ENCODE assay signal across 11 mouse cellular contexts in the genomic region with DNA sequence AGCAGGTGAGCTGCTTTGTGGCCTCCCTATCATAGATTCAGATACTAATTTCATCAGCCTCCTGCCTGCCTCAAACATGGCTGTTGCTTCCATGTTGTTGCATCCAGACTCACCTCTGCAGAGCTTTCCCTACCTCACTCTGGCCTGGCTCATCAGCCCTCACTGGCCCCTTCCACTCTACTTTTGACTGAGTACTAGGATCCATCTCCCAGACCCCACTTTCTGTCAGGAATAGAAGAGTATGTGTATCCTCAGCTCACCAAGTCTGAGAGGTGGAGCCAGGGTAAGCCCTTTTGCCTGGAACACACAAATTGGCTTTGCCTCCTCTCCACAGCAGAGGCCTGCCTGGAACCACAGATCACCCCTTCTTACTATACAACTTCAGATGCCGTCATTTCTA. TPM values are rescaled to one million over a fixed set of nuclear protein-coding genes. Genes with fewer than 3 reads are reported as not detected.
DNase-seq lines count a peak whose midpoint lies in the region; ATAC-seq lines count a peak whose summit lies in the region.
"Had no signal": no experiment of that assay in that cellular context is flagged by ENCODE, and none has a peak within 500 bp of the region (broad histone marks: within the 10 kb centered on the region; RNA-seq: fewer than 3 reads in every experiment).

No protein-coding gene starts in this region.

- no peak for ATAC-seq in forebrain, embryonic 16.5 days
- no peak for ATAC-seq in megakaryocyte, adult 5-6 weeks (ENCODE audit: poor library complexity, severe bottlenecking)
- ATAC-seq in limb, embryonic 13.5 days (ENCODE audit: low FRiP score, low read depth), result no peak
- ATAC-seq in stomach, embryonic 16.5 days (ENCODE audit: insufficient read depth, low FRiP score), result no peak

- H3K27me3 ChIP-seq in forebrain, embryonic 10.5 days (ENCODE audit: poor library complexity, severe bottlenecking), result peaks cover 38% of the 10 kb centered on the region; the same call in 1 of the 2 replicates
- no peaks in the 10 kb centered on the region for H3K27me3 ChIP-seq in forebrain, embryonic 16.5 days (replicated peaks; ENCODE audit: control insufficient read depth, insufficient read depth, low read length)
- peaks cover 31% of the 10 kb centered on the region for H3K27me3 ChIP-seq in megakaryocyte, embryonic 14.5 days (replicated peaks)
- peaks cover 5% of the 10 kb centered on the region for H3K27me3 ChIP-seq in limb, embryonic 13.5 days
- no peaks in the 10 kb centered on the region for H3K27me3 ChIP-seq in stomach, embryonic 16.5 days (ENCODE audit: control insufficient read depth, insufficient read depth, low read length)

- H3K9ac ChIP-seq in forebrain, embryonic 16.5 days (replicated peaks; ENCODE audit: low read depth, low read length), result no peak overlapping the region
- H3K9ac ChIP-seq in limb, embryonic 13.5 days, result peak overlapping the region; percentile 75
- peak overlapping the region; percentile 2 for H3K9ac ChIP-seq in stomach, embryonic 16.5 days (ENCODE audit: low read length)

- H3K27ac ChIP-seq in forebrain, embryonic 10.5 days, result no peak overlapping the region
- no peak overlapping the region for H3K27ac ChIP-seq in forebrain, embryonic 16.5 days (ENCODE audit: low read length)
- no peak overlapping the region for H3K27ac ChIP-seq in limb, embryonic 13.5 days
- H3K27ac ChIP-seq in stomach, embryonic 16.5 days (ENCODE audit: low read length), result no peak overlapping the region
- H3K27ac ChIP-seq: heart, adult 2 months had no signal

- H3K9me3 ChIP-seq in forebrain, embryonic 10.5 days, result 0 out of 2 replicates have a peak, but pooled peaks cover 3% of the 10 kb centered on the region
- no peaks in the 10 kb centered on the region for H3K9me3 ChIP-seq in forebrain, embryonic 16.5 days (ENCODE audit: control insufficient read depth, low read length)
- H3K9me3 ChIP-seq in megakaryocyte, embryonic 14.5 days, result peaks cover 10% of the 10 kb centered on the region; the same call in 1 of the 2 replicates
- H3K9me3 ChIP-seq in limb, embryonic 13.5 days, result no peaks in the 10 kb centered on the region
- no peaks in the 10 kb centered on the region for H3K9me3 ChIP-seq in stomach, embryonic 16.5 days (replicated peaks; ENCODE audit: control insufficient read depth, low read length)

- intact Hi-C loops in left cerebral cortex, postnatal 25 days (cut with DNase I), result loop anchor here (5.0 kb wide), 1 partner anchor 71 kb away; a partner anchor contains a TSS

- H3K4me2 ChIP-seq in forebrain, embryonic 16.5 days (ENCODE audit: low read length), result no peak overlapping the region; the same call in 1 of the 2 replicates
- peak overlapping the region; percentile 68 for H3K4me2 ChIP-seq in limb, embryonic 13.5 days (replicated peaks)
- H3K4me2 ChIP-seq in stomach, embryonic 16.5 days (ENCODE audit: low read depth, low read length), result peak overlapping the region; percentile 56

- WGBS in forebrain, embryonic 10.5 days, result 96% methylated on average over 1 of the region's 1 CpGs
- 88% methylated on average over 1 of the region's 1 CpGs for WGBS in forebrain, embryonic 16.5 days
- WGBS in limb, embryonic 13.5 days, result 81% methylated on average over 1 of the region's 1 CpGs
- 85% methylated on average over 1 of the region's 1 CpGs for WGBS in stomach, embryonic 16.5 days

- H3K4me1 ChIP-seq in forebrain, embryonic 10.5 days, result peaks cover 23% of the 10 kb centered on the region
- H3K4me1 ChIP-seq in forebrain, embryonic 16.5 days (replicated peaks; ENCODE audit: control insufficient read depth, insufficient read depth, low read length), result peaks cover 21% of the 10 kb centered on the region
- H3K4me1 ChIP-seq in megakaryocyte, embryonic 14.5 days, result peaks cover 38% of the 10 kb centered on the region
- peaks cover 12% of the 10 kb centered on the region for H3K4me1 ChIP-seq in limb, embryonic 13.5 days
- peaks cover 12% of the 10 kb centered on the region for H3K4me1 ChIP-seq in stomach, embryonic 16.5 days (ENCODE audit: control insufficient read depth, insufficient read depth, low read length)

- no peak for DNase-seq in forebrain, embryonic 10.5 days (ENCODE audit: extremely low spot score, low spot score)
- no peak for DNase-seq in Muller cell, postnatal 12 days (ENCODE audit: inconsistent ontology term)
- no peak for DNase-seq in left cerebral cortex, postnatal 25 days (ENCODE audit: low spot score in 2 of 2)
- DNase-seq: cerebellum, postnatal 10 days had no signal

- peaks cover 36% of the 10 kb centered on the region for H3K36me3 ChIP-seq in forebrain, embryonic 10.5 days (replicated peaks)
- H3K36me3 ChIP-seq in forebrain, embryonic 16.5 days (ENCODE audit: control insufficient read depth, insufficient read depth), result no peaks in the 10 kb centered on the region
- H3K36me3 ChIP-seq in megakaryocyte, embryonic 14.5 days (replicated peaks; ENCODE audit: low read length), result peaks cover 50% of the 10 kb centered on the region
- peaks cover 21% of the 10 kb centered on the region for H3K36me3 ChIP-seq in limb, embryonic 13.5 days
- H3K36me3 ChIP-seq in stomach, embryonic 16.5 days (ENCODE audit: control insufficient read depth, insufficient read depth, low read length), result no peaks in the 10 kb centered on the region

- H3K4me3 ChIP-seq in forebrain, embryonic 10.5 days, result peak overlapping the region; percentile 67; the same call in 1 of the 2 replicates
- H3K4me3 ChIP-seq in forebrain, embryonic 16.5 days (replicated peaks; ENCODE audit: low read length), result no peak overlapping the region
- peak overlapping the region; percentile 93 for H3K4me3 ChIP-seq in megakaryocyte, embryonic 14.5 days (replicated peaks)
- peak overlapping the region; percentile 60; the same call in 1 of the 2 replicates for H3K4me3 ChIP-seq in limb, embryonic 13.5 days
- H3K4me3 ChIP-seq in stomach, embryonic 16.5 days (replicated peaks; ENCODE audit: low read length), result peak overlapping the region; percentile 67; the same call in 1 of the 2 replicates

RNA-seq across cellular contexts. Expression of a gene that starts 1.7 kb away (rescaled TPM):
- polyA plus RNA-seq in forebrain, embryonic 10.5 days (2016; fragmentation: Nextera tagmentation; extraction: Ambion mirVana), result 119 and 124 TPM in 2 replicates
- polyA plus RNA-seq in forebrain, embryonic 16.5 days (2015; fragmentation: Nextera tagmentation; extraction: Ambion mirVana), result 132 and 134 TPM in 2 replicates
- polyA plus RNA-seq in megakaryocyte, embryonic 14.5 days (2012; ENCODE audit: insufficient read depth, low replicate concordance), result 53.1 and 60.4 TPM in 2 replicates
- 250 and 261 TPM in 2 replicates for total RNA-seq in megakaryocyte, adult 5-6 weeks (2015)
- 127 and 142 TPM in 2 replicates for total RNA-seq in megakaryocyte, adult 5-6 weeks (2017)
- polyA plus RNA-seq in limb, embryonic 13.5 days (2015; fragmentation: Nextera tagmentation; extraction: Ambion mirVana), result 182 TPM in 2 replicates
- polyA plus RNA-seq in stomach, embryonic 16.5 days (2015; fragmentation: Nextera tagmentation; extraction: Ambion mirVana), result 248 and 275 TPM in 2 replicates
- total RNA-seq in left cerebral cortex, postnatal 25 days (2021), result 10 to 100 TPM; 94.6 to 99.7 TPM

RNA-seq across cellular contexts. Expression of a gene that starts 1.8 kb away (rescaled TPM):
- polyA plus RNA-seq in forebrain, embryonic 10.5 days (2016; fragmentation: Nextera tagmentation; extraction: Ambion mirVana), result 173 and 177 TPM in 2 replicates
- polyA plus RNA-seq in forebrain, embryonic 16.5 days (2015; fragmentation: Nextera tagmentation; extraction: Ambion mirVana), result 232 and 240 TPM in 2 replicates
- 4.7 and 20.7 TPM in 2 replicates for polyA plus RNA-seq in megakaryocyte, embryonic 14.5 days (2012; ENCODE audit: insufficient read depth, low replicate concordance)
- total RNA-seq in megakaryocyte, adult 5-6 weeks (2015), result 277 and 286 TPM in 2 replicates
- total RNA-seq in megakaryocyte, adult 5-6 weeks (2017), result 154 and 172 TPM in 2 replicates
- polyA plus RNA-seq in limb, embryonic 13.5 days (2015; fragmentation: Nextera tagmentation; extraction: Ambion mirVana), result 200 and 206 TPM in 2 replicates
- 197 and 209 TPM in 2 replicates for polyA plus RNA-seq in stomach, embryonic 16.5 days (2015; fragmentation: Nextera tagmentation; extraction: Ambion mirVana)
- total RNA-seq in left cerebral cortex, postnatal 25 days (2021), result 100 to 1,000 TPM; 182 to 187 TPM

RNA-seq across cellular contexts. Expression of a gene that starts 14.3 kb away (rescaled TPM):
- polyA plus RNA-seq in forebrain, embryonic 10.5 days (2016; fragmentation: Nextera tagmentation; extraction: Ambion mirVana), result 0.97 and 1.2 TPM in 2 replicates
- polyA plus RNA-seq in forebrain, embryonic 16.5 days (2015; fragmentation: Nextera tagmentation; extraction: Ambion mirVana), result 1.8 and 1.9 TPM in 2 replicates
- polyA plus RNA-seq in megakaryocyte, embryonic 14.5 days (2012; ENCODE audit: insufficient read depth, low replicate concordance), result 0.45 and 4.0 TPM in 2 replicates
- not detected in 2 replicates for total RNA-seq in megakaryocyte, adult 5-6 weeks (2015)
- 0.45 TPM in 1 of 2 replicates, not detected in the other for total RNA-seq in megakaryocyte, adult 5-6 weeks (2017)
- polyA plus RNA-seq in limb, embryonic 13.5 days (2015; fragmentation: Nextera tagmentation; extraction: Ambion mirVana), result 23.8 and 25.7 TPM in 2 replicates
- polyA plus RNA-seq in stomach, embryonic 16.5 days (2015; fragmentation: Nextera tagmentation; extraction: Ambion mirVana), result 4.8 and 15.1 TPM in 2 replicates
- 1 to 10 TPM; 4.6 to 9.4 TPM for total RNA-seq in left cerebral cortex, postnatal 25 days (2021)
- total RNA-seq: liver, adult 2 months had no signal

RNA-seq across cellular contexts. Expression of a gene that starts 31.6 kb away (rescaled TPM):
- not detected in 2 replicates for polyA plus RNA-seq in forebrain, embryonic 10.5 days (2016; fragmentation: Nextera tagmentation; extraction: Ambion mirVana)
- 0.19 and 0.22 TPM in 2 replicates for polyA plus RNA-seq in forebrain, embryonic 16.5 days (2015; fragmentation: Nextera tagmentation; extraction: Ambion mirVana)
- polyA plus RNA-seq in megakaryocyte, embryonic 14.5 days (2012; ENCODE audit: insufficient read depth, low replicate concordance), result 1.2 and 3.1 TPM in 2 replicates
- 0.14 TPM in 1 of 2 replicates, not detected in the other for total RNA-seq in megakaryocyte, adult 5-6 weeks (2015)
- total RNA-seq in megakaryocyte, adult 5-6 weeks (2017), result 0.04 and 0.29 TPM in 2 replicates
- polyA plus RNA-seq in limb, embryonic 13.5 days (2015; fragmentation: Nextera tagmentation; extraction: Ambion mirVana), result 0.37 and 0.48 TPM in 2 replicates
- 0.77 and 1.1 TPM in 2 replicates for polyA plus RNA-seq in stomach, embryonic 16.5 days (2015; fragmentation: Nextera tagmentation; extraction: Ambion mirVana)
- 10 to 100 TPM in 1 of 2 experiments, 1 to 10 TPM in 1; 8.7 to 10.0 TPM for total RNA-seq in left cerebral cortex, postnatal 25 days (2021)

RNA-seq across cellular contexts. Expression of a gene that starts 36.3 kb away (rescaled TPM):
- polyA plus RNA-seq in forebrain, embryonic 10.5 days (2016; fragmentation: Nextera tagmentation; extraction: Ambion mirVana), result 0.66 and 0.81 TPM in 2 replicates
- 3.5 and 4.2 TPM in 2 replicates for polyA plus RNA-seq in forebrain, embryonic 16.5 days (2015; fragmentation: Nextera tagmentation; extraction: Ambion mirVana)
- not detected in 2 replicates for polyA plus RNA-seq in megakaryocyte, embryonic 14.5 days (2012; ENCODE audit: insufficient read depth, low replicate concordance)
- total RNA-seq in megakaryocyte, adult 5-6 weeks (2015), result 1.5 and 1.7 TPM in 2 replicates
- 5.1 and 5.8 TPM in 2 replicates for total RNA-seq in megakaryocyte, adult 5-6 weeks (2017)
- polyA plus RNA-seq in limb, embryonic 13.5 days (2015; fragmentation: Nextera tagmentation; extraction: Ambion mirVana), result 1.2 and 1.6 TPM in 2 replicates
- 0.69 and 0.96 TPM in 2 replicates for polyA plus RNA-seq in stomach, embryonic 16.5 days (2015; fragmentation: Nextera tagmentation; extraction: Ambion mirVana)
- 100 to 1,000 TPM; 119 to 125 TPM for total RNA-seq in left cerebral cortex, postnatal 25 days (2021)
